Mouse (Mus musculus): ENCODE measurements around the gene Nadk2.

Gene Nadk2

GRCm38 (mm10) chr15:9134891-9135507, 63.9 kb downstream of the Nadk2 start:
- DNase-seq: no peak

GRCm38 (mm10) chr15:9139447-9139846, 68.4 kb downstream of the Nadk2 start:
- DNase-seq: no peak

DNA sequence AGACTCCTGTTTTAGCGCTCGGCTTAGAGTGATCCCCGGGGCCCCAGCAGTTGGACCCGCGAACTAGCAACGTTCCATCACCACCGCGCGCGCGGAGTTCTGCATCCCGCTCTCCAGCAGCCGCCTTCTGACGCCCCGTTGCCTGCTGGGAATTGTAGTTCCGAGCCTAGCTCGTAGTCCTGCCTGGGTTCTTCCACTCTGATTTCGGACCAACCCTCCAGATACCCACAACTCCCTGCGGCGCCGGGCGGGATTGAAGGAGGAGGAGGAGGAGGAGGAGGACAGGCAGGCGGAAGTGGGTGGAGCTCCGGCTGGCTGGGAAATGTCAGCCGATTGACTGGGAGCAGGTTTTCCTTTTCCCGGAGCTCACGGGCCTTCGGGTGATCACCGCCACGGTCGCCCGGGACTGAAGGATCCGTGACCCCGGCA, 69.2 kb downstream of the Nadk2 start, which contains the start of gene Lmbrd2:
TSS of gene Lmbrd2 (plus strand) at position 299 of the 429 bp plus-strand sequence.
- DNase-seq: peak; percentile 95

DNA sequence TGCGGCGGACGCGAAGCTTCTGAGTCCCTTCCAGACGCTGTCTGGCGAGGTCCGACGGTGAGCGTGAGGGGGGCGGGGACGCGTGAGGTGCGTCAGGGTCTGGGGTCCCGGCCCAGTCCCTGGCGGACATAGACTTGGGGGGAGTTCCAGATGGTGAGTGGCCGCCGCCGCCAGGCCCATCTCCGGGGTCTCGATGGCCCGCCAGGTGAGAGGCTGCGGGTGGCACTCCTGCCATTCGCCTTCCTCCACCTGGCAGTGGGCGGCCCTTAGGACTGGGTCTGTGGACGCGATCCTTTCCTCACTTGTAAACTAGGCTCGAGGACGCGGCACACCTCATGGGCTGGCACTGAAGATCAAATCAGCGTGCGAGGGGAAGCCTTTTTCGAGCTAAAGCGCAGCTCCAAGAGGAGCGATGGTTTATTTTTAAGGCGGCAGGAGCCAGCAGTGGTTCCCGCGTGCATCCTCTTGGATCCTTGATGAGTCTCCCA, 69.7 kb downstream of the Nadk2 start:
- no peak for DNase-seq

- DNase-seq: no peak
Observed at GRCm38 (mm10) chr15:9155325-9155724, 84.3 kb downstream of the Nadk2 start, which contains the start of gene Skp2. Skp2 (minus strand) TSS chr15:9155425.

Data from right cerebral cortex, postnatal 4 days (tissue).